Mouse (Mus musculus): Measurements from ENCODE around the gene Mrpl40. TPM values are rescaled to one million over a fixed set of nuclear protein-coding genes. Genes with fewer than 3 reads are reported as not detected.
"Not testable (repeated sequence)": the region's sequence is repeated elsewhere in the genome, so short reads cannot be mapped to it uniquely, and the experiment has no call there.

The Mrpl40 gene
- polyA plus RNA-seq, 1 experiment from 2014 or later, result 138 TPM

DNA sequence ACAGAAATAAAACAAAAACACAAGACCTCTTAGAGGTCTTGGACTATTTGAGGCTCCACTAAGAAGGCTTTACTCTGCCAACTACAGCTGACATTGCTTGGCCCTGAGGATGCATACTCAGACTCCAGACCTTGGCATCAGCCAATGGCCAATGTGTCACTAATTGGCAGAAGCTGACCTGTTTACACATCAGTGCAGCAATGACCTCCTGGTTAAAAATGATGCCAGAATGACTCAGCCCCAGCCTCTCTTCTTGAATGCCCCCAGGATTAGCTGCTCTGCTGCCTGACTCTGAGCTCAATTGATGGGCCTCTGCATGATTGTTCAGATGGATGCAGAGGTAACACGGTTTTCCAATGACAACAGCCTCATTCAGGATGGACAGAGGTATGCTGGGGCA is 16.5 kb downstream of the Mrpl40 start:
- WGBS, result 65% methylated on average over 1 of the region's 1 CpGs
- Histone ChIP-seq H3K27ac (no peak overlapping the region), H3K4me3 (no peak overlapping the region), H3K9me3 (0 out of 2 replicates have a peak, but pooled peaks cover 2% of the 10 kb centered on the region), H3K36me3 (no peaks in the 10 kb centered on the region), H3K4me1 (no peaks in the 10 kb centered on the region), H3K27me3 (ENCODE audit: insufficient read depth, poor library complexity, severe bottlenecking) (no peaks in the 10 kb centered on the region)
- DNase-seq (ENCODE audit: low spot score), result no peak

DNA sequence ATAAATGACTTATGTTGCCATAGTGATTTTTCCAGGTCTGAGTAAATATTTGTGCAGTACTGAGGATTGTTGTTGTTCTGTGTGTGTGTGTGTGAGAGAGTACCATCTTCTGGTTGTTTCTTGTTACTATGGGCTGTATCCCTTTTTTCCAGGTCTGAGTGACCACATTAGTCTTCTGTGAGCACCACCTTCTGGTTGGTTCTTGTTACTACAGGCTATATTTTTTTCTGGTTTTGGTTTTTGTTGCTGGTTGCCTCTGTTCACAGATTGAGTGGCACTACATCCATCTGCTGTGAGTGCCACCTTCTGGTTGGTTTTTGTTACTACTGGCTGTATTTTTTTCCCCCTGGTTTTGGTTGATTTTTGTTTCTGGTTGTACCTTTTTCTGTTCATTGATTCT is 18.1 kb downstream of the Mrpl40 start:
- Histone ChIP-seq H3K27me3 (ENCODE audit: insufficient read depth, poor library complexity, severe bottlenecking) (no peaks in the 10 kb centered on the region), H3K36me3 (no peaks in the 10 kb centered on the region), H3K27ac (no peak overlapping the region), H3K4me1 (no peaks in the 10 kb centered on the region), H3K9me3 (0 out of 2 replicates have a peak, but pooled peaks cover 2% of the 10 kb centered on the region), H3K4me3 (no peak overlapping the region)
- no peak for DNase-seq (ENCODE audit: low spot score)

DNA sequence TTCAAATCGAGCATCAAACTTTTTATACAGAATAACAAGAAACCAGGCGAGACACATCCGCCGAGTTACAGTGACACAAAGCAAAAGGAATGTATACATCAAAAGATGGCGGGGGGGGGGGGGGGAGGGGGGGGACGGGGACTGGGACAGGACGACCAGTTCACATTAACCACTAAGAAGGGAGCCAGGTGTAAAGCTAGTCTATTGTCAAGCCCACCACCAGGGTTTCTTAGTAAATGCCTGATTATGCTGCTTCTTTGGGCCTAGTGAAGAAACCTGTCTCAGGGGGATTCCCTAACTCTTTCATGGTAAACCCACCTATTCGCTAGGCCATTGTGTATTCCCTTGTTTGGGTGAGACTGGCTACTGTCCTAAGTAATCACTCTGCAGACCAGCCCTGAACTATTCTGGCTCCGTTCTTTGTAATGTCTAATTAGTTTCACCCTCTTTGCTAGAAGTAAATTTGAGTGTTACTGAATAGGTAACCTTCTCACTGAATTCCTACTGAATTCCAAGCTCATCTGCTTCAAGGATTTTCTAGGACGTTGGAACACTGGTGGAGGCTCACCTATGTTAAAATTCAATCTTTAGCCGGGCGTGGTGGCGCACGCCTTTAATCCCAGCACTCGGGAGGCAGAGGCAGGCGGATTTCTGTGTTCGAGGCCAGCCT is 27.0 kb downstream of the Mrpl40 start:
- not testable (repeated sequence) for H3K4me3 ChIP-seq; H3K9me3 ChIP-seq; H3K4me1 ChIP-seq; H3K36me3 ChIP-seq; H3K27ac ChIP-seq; DNase-seq (ENCODE audit: low spot score); H3K27me3 ChIP-seq (ENCODE audit: insufficient read depth, poor library complexity, severe bottlenecking)
- 88% methylated on average over 15 of the region's 17 CpGs for WGBS

DNA sequence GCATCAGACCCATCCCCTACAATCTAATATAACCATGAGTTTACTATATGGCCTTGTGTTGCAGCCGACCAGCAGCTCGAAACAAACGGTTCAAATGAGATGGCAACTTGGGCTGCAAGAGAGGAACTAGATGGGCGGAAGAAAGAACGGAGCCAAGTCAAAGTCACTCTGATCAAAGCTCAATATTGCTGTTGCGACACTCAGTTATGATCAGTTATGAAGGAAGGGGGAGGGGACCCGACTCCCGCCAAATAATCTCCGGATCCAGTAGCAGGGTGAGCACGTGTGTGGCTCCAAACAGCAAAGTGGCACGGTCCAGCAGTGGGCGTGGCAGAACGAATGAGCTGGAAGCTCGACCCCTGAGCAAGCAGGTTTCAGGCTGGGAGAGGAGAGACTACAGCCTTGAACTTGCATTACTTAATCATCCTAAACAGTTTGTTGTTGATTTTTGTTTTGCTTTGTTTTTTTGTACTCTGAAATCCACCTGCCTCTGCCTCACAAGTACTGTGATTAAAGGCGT is 30.3 kb downstream of the Mrpl40 start:
- WGBS, result 83% methylated on average over 15 of the region's 15 CpGs
- 0 out of 2 replicates have a peak, but pooled peaks cover 2% of the 10 kb centered on the region for H3K36me3 ChIP-seq

DNA sequence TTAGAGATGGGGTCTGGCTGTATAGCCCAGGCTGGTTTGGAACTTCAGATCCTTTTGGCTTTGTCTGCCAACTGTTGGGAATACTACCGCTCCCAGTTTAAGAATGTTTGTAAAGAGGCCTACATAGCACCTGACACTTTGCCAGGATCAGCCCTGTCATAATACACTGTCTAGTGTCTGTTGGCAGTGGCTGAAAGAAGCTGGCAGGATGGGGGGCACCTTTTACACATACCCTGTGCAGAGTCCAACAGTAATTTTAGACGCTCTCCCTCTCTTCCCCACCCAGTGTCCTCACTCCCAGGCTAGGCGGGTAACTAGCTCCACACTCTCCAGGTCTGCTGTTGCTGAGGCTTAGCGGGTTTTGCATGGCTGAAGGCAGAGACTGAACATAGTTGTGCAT is 38.3 kb downstream of the Mrpl40 start:
- WGBS, result 91% methylated on average over 4 of the region's 4 CpGs
- Histone ChIP-seq H3K9me3 (no peaks in the 10 kb centered on the region), H3K4me3 (no peak overlapping the region), H3K27me3 (ENCODE audit: insufficient read depth, poor library complexity, severe bottlenecking) (no peaks in the 10 kb centered on the region), H3K27ac (no peak overlapping the region), H3K4me1 (no peaks in the 10 kb centered on the region), H3K36me3 (peaks cover 39% of the 10 kb centered on the region)
- DNase-seq (ENCODE audit: low spot score), result no peak

More for the DNA sequence above, 30.3 kb downstream of the Mrpl40 start:
- no peak for DNase-seq (ENCODE audit: low spot score)
- H3K27me3 ChIP-seq (ENCODE audit: insufficient read depth, poor library complexity, severe bottlenecking), result no peaks in the 10 kb centered on the region
- H3K4me1 ChIP-seq, result no peaks in the 10 kb centered on the region
- no peaks in the 10 kb centered on the region for H3K9me3 ChIP-seq
- H3K27ac ChIP-seq, result no peak overlapping the region
- H3K4me3 ChIP-seq, result no peak overlapping the region

DNA sequence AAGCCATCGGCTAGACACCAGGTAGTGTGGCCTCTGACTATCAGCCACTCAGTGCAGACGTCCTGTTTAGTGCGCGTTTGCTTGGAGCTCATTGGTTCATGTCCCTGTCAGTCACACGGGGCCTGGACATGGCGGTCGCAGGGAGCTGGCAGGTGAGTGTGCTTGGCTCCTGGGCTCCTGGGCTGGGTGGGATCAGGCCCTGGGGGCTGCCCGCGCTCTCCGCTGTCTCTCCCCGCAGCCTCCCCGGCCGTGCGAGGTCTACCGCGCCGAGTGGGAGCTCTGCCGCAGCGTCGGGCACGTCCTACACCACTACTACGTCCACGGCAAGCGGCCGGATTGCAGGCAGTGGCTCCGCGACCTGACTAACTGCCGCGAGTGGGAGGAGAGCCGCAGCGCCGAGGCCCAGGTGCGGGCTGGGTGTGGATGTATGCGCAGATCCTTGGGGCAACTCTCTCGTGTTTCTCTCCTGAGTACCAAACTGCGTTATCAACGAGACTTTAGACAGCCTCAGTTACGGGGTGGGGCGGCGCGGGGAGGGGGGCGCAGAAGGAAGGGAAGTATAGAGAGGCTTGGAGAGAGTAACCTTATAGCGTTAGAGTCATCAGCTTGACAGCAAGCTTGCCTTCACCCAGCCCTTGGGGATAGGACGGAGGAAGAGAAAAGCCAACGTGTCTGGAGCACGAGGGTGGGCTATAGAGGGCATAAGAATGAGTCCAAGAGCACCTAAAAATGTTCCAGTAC is 40.0 kb downstream of the Mrpl40 start, which contains the start of the genes 2510002D24Rik and Gm28539:
Gene 2510002D24Rik, plus strand, starts transcription at position 111 of the 741 bp plus-strand sequence.
Gene Gm28539, plus strand, starts transcription at position 117 of the 741 bp plus-strand sequence.
- WGBS, result 2% methylated on average over 46 of the region's 46 CpGs
- H3K4me3 ChIP-seq, result peak within 1 kb of the TSS; percentile 85
- H3K36me3 ChIP-seq, result peaks cover 56% of the 10 kb centered on the region
- peak; percentile 96 for DNase-seq (ENCODE audit: low spot score)
- no peaks in the 10 kb centered on the region for H3K27me3 ChIP-seq (ENCODE audit: insufficient read depth, poor library complexity, severe bottlenecking)
- no peaks in the 10 kb centered on the region for H3K4me1 ChIP-seq
- H3K9me3 ChIP-seq, result no peaks in the 10 kb centered on the region
- H3K27ac ChIP-seq, result peak within 1 kb of the TSS; percentile 93

DNA sequence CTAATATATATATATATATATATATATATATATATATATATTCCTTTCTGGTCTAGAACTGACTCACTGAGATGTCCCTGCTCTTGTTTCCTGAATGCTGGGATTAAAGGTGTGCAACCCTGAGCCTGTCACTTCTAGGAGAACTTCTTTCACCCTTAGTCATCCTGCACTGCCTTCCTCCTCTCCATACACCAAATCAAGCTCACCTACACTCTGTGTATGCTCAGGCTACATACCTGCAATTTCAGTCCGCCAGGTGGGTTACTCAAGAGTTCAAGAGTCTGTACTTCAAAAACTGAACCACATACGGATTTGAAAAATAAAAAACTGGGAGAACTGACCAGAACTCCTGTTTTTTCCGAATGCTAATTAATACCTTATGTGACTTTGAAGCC is 40.6 kb downstream of the Mrpl40 start:
- Histone ChIP-seq H3K36me3 (peaks cover 58% of the 10 kb centered on the region), H3K4me3 (peak overlapping the region; percentile 85), H3K9me3 (no peaks in the 10 kb centered on the region), H3K27ac (peak overlapping the region; percentile 93; the same call in 1 of the 2 replicates), H3K27me3 (ENCODE audit: insufficient read depth, poor library complexity, severe bottlenecking) (no peaks in the 10 kb centered on the region), H3K4me1 (no peaks in the 10 kb centered on the region)
- 26% methylated on average over 3 of the region's 3 CpGs for WGBS
- DNase-seq (ENCODE audit: low spot score), result no peak

DNA sequence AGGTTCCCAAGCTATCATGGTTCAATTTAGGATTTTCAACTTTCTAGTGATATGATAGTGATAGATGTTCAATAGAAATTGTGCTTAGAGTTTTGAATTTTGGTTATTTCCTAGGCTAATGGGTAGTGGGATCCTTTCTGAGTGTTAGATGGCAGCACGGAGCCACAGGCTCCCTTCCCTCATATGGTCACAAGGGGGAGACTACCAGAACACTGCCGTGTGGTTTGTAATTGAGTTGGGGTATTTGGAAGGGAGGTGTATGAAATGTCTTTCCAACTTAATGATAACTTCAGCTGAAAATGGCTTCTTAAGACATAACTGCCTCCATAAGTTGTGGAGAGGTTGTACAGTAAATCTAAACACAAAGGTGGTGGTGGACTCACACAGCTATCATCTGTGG is 43.2 kb downstream of the Mrpl40 start:
- WGBS, result 68% methylated on average over 2 of the region's 2 CpGs
- Histone ChIP-seq H3K36me3 (peaks cover 71% of the 10 kb centered on the region), H3K4me3 (no peak overlapping the region), H3K4me1 (no peaks in the 10 kb centered on the region), H3K27ac (no peak overlapping the region), H3K27me3 (ENCODE audit: insufficient read depth, poor library complexity, severe bottlenecking) (no peaks in the 10 kb centered on the region), H3K9me3 (no peaks in the 10 kb centered on the region)
- no peak for DNase-seq (ENCODE audit: low spot score)

DNA sequence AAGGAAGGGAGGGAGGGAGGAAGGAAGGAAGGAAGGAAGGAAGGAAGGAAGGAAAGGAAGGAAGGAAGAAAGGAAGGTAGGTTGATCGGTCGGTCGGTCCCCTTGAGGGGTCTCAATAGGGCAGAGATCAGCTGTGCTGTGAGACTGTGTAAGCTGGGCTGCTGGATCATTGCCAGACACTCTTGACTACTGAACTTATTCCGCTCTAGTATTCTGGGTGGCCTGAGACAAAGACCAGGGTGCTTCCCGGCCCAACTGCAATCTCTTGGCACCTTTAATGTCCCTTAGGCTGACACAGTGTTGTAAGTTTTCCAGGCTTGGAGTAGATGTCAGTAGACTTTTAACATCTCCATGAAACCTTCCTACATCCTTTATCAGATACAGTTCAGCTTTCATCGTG is 47.6 kb downstream of the Mrpl40 start:
- Histone ChIP-seq H3K27me3 (ENCODE audit: insufficient read depth, poor library complexity, severe bottlenecking) (no peaks in the 10 kb centered on the region), H3K4me1 (no peaks in the 10 kb centered on the region), H3K4me3 (no peak overlapping the region), H3K27ac (no peak overlapping the region), H3K36me3 (peaks cover 97% of the 10 kb centered on the region), H3K9me3 (no peaks in the 10 kb centered on the region)
- no peak for DNase-seq (ENCODE audit: low spot score)
- 86% methylated on average over 6 of the region's 6 CpGs for WGBS

DNA sequence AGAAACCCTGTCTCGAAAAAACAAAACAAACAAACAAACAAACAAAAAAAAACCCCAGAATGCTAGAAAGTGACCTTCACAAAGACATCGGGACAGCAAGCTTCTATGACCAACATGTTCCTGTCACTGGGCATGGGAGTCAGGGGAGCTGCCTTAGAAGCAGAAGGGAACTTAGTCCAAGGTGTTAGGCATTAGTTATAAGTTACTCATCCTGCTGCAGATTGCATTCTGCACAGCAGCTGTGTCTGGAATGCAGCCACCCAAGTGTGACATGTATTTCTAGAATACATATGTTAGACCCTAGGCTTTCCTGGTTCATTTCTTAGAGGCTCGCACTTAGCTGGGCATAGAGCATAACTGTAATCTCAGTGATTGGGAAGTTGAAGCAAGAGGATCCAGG is 48.0 kb downstream of the Mrpl40 start:
- WGBS, result 94% methylated on average over 3 of the region's 3 CpGs
- DNase-seq (ENCODE audit: low spot score), result no peak
- no peak overlapping the region for H3K4me3 ChIP-seq
- H3K4me1 ChIP-seq, result no peaks in the 10 kb centered on the region
- H3K9me3 ChIP-seq, result no peaks in the 10 kb centered on the region
- peaks cover 96% of the 10 kb centered on the region for H3K36me3 ChIP-seq
- H3K27me3 ChIP-seq (ENCODE audit: insufficient read depth, poor library complexity, severe bottlenecking), result no peaks in the 10 kb centered on the region
- H3K27ac ChIP-seq, result no peak overlapping the region

DNA sequence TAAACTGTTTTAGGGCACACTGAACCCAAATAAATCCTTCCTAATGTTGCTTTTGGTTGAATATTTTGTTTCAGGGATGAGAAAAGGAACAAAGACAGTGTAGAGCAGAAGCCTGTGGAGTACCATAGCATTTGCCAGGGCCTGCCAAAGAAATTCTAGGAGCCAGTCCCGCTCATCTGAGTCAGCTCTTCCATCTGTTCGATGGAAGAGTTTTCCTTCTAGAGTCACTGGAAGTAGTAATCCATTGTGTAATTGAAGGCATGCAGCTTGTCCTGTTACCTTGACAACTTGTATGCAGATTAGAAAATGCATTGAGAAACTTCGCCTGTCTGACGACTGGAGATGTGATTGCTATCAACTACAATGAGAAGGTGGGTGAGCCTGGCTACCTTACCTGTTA is 53.7 kb downstream of the Mrpl40 start:
- DNase-seq (ENCODE audit: low spot score), result no peak
- no peaks in the 10 kb centered on the region for H3K9me3 ChIP-seq
- H3K4me1 ChIP-seq, result no peaks in the 10 kb centered on the region
- H3K4me3 ChIP-seq, result no peak overlapping the region
- H3K27me3 ChIP-seq (ENCODE audit: insufficient read depth, poor library complexity, severe bottlenecking), result no peaks in the 10 kb centered on the region
- H3K27ac ChIP-seq, result no peak overlapping the region
- 80% methylated on average over 4 of the region's 4 CpGs for WGBS
- peaks cover 98% of the 10 kb centered on the region for H3K36me3 ChIP-seq

DNA sequence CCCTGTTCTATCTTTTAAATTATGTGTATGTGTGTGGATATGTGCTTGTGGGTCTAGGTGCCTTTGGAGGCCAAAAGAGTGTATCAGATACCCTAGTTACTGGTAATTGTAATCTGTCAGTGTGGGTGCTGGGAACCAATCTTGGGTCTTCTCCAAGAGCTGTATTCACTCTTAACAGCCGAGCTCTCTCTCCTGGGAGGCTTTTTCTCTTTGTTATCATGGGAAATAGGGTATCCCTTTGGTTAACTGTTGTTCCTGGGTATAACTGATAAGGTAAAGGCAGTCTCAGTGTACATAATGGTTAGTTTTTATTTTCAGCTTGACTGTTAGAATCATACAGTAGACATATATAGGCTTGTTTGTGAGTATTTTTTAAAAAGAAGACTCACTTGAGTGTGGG is 54.3 kb downstream of the Mrpl40 start:
- 79% methylated on average over 1 of the region's 1 CpGs for WGBS

More for the DNA sequence above, 54.3 kb downstream of the Mrpl40 start:
- no peak overlapping the region for H3K4me3 ChIP-seq
- no peak overlapping the region for H3K27ac ChIP-seq
- no peaks in the 10 kb centered on the region for H3K9me3 ChIP-seq
- H3K36me3 ChIP-seq, result peaks cover 98% of the 10 kb centered on the region
- H3K27me3 ChIP-seq (ENCODE audit: insufficient read depth, poor library complexity, severe bottlenecking), result no peaks in the 10 kb centered on the region
- no peaks in the 10 kb centered on the region for H3K4me1 ChIP-seq
- DNase-seq (ENCODE audit: low spot score), result no peak

Data from heart, embryonic 10.5 days (tissue).